Mouse (Mus musculus) embryonic facial prominence, embryonic 11.5 days (tissue): ENCODE data around the gene Gm28047. TPM values are rescaled to one million over a fixed set of nuclear protein-coding genes. Genes with fewer than 3 reads are reported as not detected.
"Not testable (repeated sequence)": the region's sequence is repeated elsewhere in the genome, so short reads cannot be mapped to it uniquely, and the experiment has no call there.

Source experiments
- ATAC-seq: fragments of 200-750 bp; cut with Nextera tagmentation; replicated peaks from 2 replicates; pipeline ENCODE4 v1.8.0; 2017; ENCODE audit warnings: low read depth; ENCODE audit not compliant: insufficient number of reproducible peaks, low FRiP score, low TSS enrichment
- DNase-seq: peaks from one replicate; pipeline ENCODE4 v3.0.0-alpha.2; 2015; ENCODE audit warnings: low spot score
- H3K27ac ChIP-seq: fragments of 300-500 bp; sonication (generic); replicated peaks from 2 replicates; pipeline ENCODE4 v1.5.1; 2014; ENCODE audit warnings: mild to moderate bottlenecking, low read depth, low read length, control low read depth
- H3K27me3 ChIP-seq: fragments of 300-500 bp; sonication (generic); 2 replicates; pipeline ENCODE4 v1.6.1; 2014; ENCODE audit warnings: mild to moderate bottlenecking, low read length, moderate library complexity, mixed read lengths; ENCODE audit not compliant: control insufficient read depth, insufficient read depth
- H3K36me3 ChIP-seq: fragments of 300-500 bp; sonication (generic); replicated peaks from 2 replicates; pipeline ENCODE4 v1.6.1; 2014; ENCODE audit warnings: low read depth, mild to moderate bottlenecking, low read length, moderate library complexity, mixed read lengths; ENCODE audit not compliant: control insufficient read depth, insufficient read depth
- H3K4me1 ChIP-seq: fragments of 300-500 bp; sonication (generic); 2 replicates; pipeline ENCODE4 v1.6.1; 2014; ENCODE audit warnings: low read length, mixed read lengths; ENCODE audit not compliant: control insufficient read depth, insufficient read depth
- H3K4me2 ChIP-seq: fragments of 300-500 bp; sonication (generic); 2 replicates; pipeline ENCODE4 v1.6.1; 2014; ENCODE audit warnings: low read depth, mild to moderate bottlenecking, control low read depth, low read length, moderate library complexity
- H3K4me3 ChIP-seq: fragments of 300-500 bp; sonication (generic); 2 replicates; pipeline ENCODE4 v1.5.1; 2014; ENCODE audit warnings: low read depth, low read length, control low read depth
- H3K9ac ChIP-seq: fragments of 300-500 bp; sonication (generic); replicated peaks from 2 replicates; pipeline ENCODE4 v1.6.1; 2014; ENCODE audit warnings: mild to moderate bottlenecking, control low read depth, low read length
- H3K9me3 ChIP-seq: fragments of 300-500 bp; sonication (generic); replicated peaks from 2 replicates; pipeline ENCODE4 v1.6.1; 2016; ENCODE audit warnings: mild to moderate bottlenecking, low read length, inconsistent platforms, mixed read lengths; ENCODE audit not compliant: control insufficient read depth
- WGBS: fragments of 180-500 bp; shearing (Covaris S2); extraction: QIAGEN DNeasy Blood & Tissue Kit; methylation state at CpG from one replicate; pipeline ENCODE4 v1.1.7; 2014; 5-methylcytosine and 5-hydroxymethylcytosine counted together
- polyA plus RNA-seq: library from polyadenylated mRNA; unstranded; fragments of >200 nt; fragmentation: Nextera tagmentation; extraction: Ambion mirVana; gene quantifications from 2 replicates; pipeline ENCODE4 v1.2.1, GENCODE M21; 2014

The Gm28047 gene
- polyA plus RNA-seq, 1 experiment from 2014 or later, result 0.20 TPM

DNA sequence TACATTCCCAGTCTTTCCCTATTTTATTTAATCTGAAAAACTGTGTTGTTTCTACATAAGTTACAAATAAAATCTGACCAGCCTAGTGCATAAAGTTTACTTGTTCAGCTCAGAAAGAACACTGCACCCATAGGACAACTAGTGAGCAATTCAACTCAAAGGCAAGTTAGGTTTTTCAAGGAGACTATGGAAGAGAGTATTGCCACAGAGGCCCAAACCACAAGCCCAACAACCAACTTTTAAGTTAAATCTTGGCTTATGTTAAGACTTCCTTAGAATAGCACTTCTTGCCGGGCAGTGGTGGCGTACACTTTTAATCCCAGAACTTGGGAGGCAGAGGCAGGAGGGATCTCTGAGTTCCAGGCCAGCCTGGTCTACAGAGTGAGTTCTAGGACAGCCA, 8.7 kb downstream of the Gm28047 start:
- Histone ChIP-seq H3K4me1 (no peaks in the 10 kb centered on the region), H3K4me2 (no peak overlapping the region), H3K27ac (no peak overlapping the region), H3K9me3 (no peaks in the 10 kb centered on the region), H3K27me3 (no peaks in the 10 kb centered on the region), H3K36me3 (no peaks in the 10 kb centered on the region), H3K9ac (no peak overlapping the region), H3K4me3 (no peak overlapping the region)
- WGBS, result 89% methylated on average over 2 of the region's 2 CpGs
- no peak for DNase-seq
- no peak for ATAC-seq

DNA sequence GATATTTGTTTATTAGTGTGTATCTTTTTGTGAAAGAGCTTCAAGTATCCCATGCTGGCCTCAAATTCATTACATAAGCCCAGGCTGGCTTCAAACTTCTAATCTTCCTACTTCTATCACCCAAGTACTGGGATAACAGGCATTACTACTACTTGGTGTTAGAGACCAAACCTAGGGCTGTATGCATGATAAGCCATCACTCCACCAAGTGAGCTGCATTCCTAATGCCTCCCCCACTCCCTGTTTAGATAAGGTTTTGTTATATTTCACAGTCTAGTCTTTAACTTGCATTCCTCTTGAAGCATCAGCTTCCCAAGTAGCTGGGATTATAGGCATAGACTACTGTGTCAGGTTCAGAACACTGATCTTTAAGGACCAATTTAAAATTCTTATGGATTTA, 10.6 kb downstream of the Gm28047 start:
- ATAC-seq, result no peak
- Histone ChIP-seq H3K4me3 (no peak overlapping the region), H3K9me3 (no peaks in the 10 kb centered on the region), H3K9ac (no peak overlapping the region), H3K27ac (no peak overlapping the region), H3K27me3 (no peaks in the 10 kb centered on the region), H3K4me1 (no peaks in the 10 kb centered on the region), H3K4me2 (no peak overlapping the region), H3K36me3 (no peaks in the 10 kb centered on the region)
- DNase-seq, result no peak

DNA sequence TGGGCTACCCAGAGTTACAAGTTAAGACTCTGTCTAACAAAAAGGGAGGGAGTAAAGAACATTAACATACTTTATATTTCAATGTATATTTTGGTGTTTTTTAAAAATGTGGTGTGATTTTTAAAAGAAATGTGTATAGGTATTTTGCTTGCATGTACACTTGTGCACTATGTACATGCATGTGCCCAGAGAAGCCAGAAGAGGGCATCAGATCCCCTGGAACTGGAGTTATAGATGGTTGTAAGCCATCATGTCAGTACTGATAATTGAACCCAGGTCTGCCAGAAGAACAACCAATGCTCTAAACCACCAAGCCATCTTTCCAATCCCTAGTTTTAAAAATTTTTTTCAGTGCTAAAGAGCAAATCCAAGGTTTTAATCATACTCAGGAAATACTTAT, 11.9 kb downstream of the Gm28047 start:
- H3K4me3 ChIP-seq, result no peak overlapping the region
- H3K9me3 ChIP-seq, result no peaks in the 10 kb centered on the region
- no peak overlapping the region for H3K27ac ChIP-seq
- H3K36me3 ChIP-seq, result no peaks in the 10 kb centered on the region
- no peaks in the 10 kb centered on the region for H3K4me1 ChIP-seq
- DNase-seq (no peak), ATAC-seq (no peak)
- no peaks in the 10 kb centered on the region for H3K27me3 ChIP-seq
- no peak overlapping the region for H3K9ac ChIP-seq
- H3K4me2 ChIP-seq, result no peak overlapping the region

DNA sequence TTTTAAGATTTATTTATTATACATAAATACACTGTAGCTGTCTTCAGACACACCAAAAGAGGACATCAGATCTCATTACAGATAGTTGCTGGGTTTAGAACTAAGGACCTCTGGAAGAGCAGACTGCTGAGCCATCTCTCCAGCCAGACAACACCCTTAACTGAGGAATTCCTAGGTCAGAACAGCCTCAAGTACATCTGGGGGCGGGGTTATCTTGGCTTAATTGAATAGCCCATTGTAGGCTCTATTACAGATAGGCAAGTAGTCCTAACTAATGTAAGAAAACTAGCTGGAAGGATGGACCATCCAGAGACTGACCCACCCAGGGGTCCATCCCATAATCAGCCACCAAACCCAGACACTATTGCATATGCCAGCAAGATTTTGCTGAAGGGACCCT, 16.3 kb downstream of the Gm28047 start:
- DNase-seq, H3K9me3 ChIP-seq, H3K9ac ChIP-seq, H3K4me3 ChIP-seq, ATAC-seq, H3K4me2 ChIP-seq, H3K4me1 ChIP-seq, H3K36me3 ChIP-seq, H3K27ac ChIP-seq, H3K27me3 ChIP-seq: not testable (repeated sequence)
- 74% methylated on average over 1 of the region's 1 CpGs for WGBS

DNA sequence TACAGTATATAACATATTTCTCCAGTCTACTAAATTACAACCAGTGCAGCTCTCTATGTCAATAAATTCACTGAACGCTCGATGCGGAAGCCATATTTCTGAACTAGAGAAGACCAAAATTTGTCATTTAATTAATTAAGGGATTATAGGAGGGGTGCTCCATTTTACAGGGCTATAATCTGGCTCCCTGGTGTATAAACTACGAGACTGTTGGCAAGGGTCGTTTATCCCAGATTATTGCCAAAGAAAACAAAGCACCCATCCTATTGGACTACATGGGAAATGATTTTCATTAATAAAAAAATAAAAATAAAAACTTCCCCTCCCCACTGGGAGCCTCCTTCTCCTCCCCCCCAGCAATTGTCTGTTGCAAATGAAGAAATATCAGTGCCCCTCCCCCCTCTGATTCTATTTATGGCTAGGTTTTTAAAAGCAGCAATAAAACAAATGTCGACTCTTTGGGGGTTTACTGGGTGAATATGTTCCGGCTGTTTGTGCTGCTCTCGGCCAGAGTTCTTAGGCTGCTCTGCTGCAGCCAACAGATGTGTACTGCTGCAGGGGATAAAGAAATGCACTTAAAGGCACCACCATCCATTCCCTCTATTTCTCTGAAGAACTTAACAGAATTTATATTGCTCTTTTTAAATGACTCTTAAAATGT, 30.7 kb downstream of the Gm28047 start:
- no peaks in the 10 kb centered on the region for H3K36me3 ChIP-seq
- no peaks in the 10 kb centered on the region for H3K27me3 ChIP-seq
- no peaks in the 10 kb centered on the region for H3K9me3 ChIP-seq
- WGBS, result 75% methylated on average over 8 of the region's 8 CpGs
- H3K9ac ChIP-seq, result no peak overlapping the region
- DNase-seq, result no peak
- H3K4me3 ChIP-seq, result no peak overlapping the region
- no peak overlapping the region for H3K4me2 ChIP-seq
- H3K27ac ChIP-seq, result no peak overlapping the region
- H3K4me1 ChIP-seq, result no peaks in the 10 kb centered on the region
- no peak for ATAC-seq

DNA sequence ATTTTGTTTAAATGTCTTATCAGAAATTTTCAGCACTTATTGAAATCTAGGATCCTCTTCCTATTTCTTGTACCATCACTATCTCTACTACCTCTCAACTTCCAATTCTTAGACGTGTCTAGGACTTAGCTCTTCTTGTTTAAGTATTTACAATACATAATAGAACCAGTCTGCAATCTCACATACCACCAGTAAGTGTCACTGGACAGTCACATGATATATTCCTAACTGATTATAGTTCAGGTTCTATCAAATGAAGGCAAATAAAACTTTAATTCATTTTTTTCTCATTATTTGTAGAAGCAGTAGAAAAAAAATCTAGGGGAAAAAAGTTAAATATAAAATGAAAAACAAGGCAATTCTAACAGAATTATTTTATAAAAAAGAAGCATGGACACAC, 32.2 kb downstream of the Gm28047 start:
- no peaks in the 10 kb centered on the region for H3K4me1 ChIP-seq
- no peak overlapping the region for H3K27ac ChIP-seq
- H3K36me3 ChIP-seq, result no peaks in the 10 kb centered on the region
- peak; percentile 16 for DNase-seq
- ATAC-seq, result no peak
- no peak overlapping the region for H3K4me2 ChIP-seq
- 45% methylated on average over 1 of the region's 1 CpGs for WGBS
- H3K9ac ChIP-seq, result no peak overlapping the region
- H3K9me3 ChIP-seq, result no peaks in the 10 kb centered on the region
- no peaks in the 10 kb centered on the region for H3K27me3 ChIP-seq
- no peak overlapping the region for H3K4me3 ChIP-seq

DNA sequence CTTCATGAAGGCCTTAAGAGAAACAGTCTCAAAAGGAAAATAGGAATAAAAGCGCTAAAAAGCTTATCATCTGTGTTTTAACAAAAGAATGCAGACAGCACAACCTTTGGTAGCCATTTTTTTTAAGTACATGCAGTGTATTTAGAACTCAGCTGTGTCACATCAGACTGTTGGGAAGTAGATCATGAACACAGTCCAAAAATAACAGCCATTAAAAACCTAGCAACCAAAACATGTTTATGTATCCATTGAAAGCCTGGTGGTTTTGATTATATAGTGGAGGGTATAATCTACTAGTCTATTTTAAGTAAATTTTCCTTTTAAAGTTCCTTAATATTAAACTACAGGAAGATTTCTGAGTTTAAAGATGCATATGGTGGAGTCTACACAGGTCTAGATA, 34.3 kb downstream of the Gm28047 start:
- no peaks in the 10 kb centered on the region for H3K4me1 ChIP-seq
- WGBS, result 91% methylated on average over 1 of the region's 1 CpGs
- no peak for DNase-seq
- no peak overlapping the region for H3K4me2 ChIP-seq
- H3K27ac ChIP-seq, result no peak overlapping the region
- H3K9ac ChIP-seq, result no peak overlapping the region
- no peak for ATAC-seq
- H3K4me3 ChIP-seq, result no peak overlapping the region
- H3K9me3 ChIP-seq, result no peaks in the 10 kb centered on the region
- H3K36me3 ChIP-seq, result no peaks in the 10 kb centered on the region
- H3K27me3 ChIP-seq, result no peaks in the 10 kb centered on the region

DNA sequence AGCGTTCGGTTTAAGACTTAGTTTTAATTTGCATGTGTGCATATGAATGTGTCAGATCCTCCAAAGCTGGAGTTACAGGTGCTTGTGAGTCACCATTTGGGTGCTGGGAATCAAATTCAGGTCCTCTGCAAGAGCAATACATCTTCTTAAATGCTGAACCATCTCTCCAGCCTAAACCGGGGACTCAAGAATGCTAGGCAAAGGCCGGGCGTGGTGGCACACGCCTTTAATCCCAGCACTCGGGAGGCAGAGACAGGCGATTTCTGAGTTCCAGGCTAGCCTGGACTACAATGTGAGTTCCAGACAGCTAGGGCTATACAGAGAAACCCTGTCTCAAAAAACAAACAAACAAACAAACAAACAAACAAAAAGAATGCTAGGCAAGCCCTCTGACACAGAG, 35.0 kb downstream of the Gm28047 start:
- no peaks in the 10 kb centered on the region for H3K27me3 ChIP-seq
- no peaks in the 10 kb centered on the region for H3K9me3 ChIP-seq
- no peaks in the 10 kb centered on the region for H3K36me3 ChIP-seq
- ATAC-seq (no peak), DNase-seq (no peak)
- 91% methylated on average over 8 of the region's 8 CpGs for WGBS
- no peak overlapping the region for H3K4me3 ChIP-seq
- H3K9ac ChIP-seq, result no peak overlapping the region
- no peak overlapping the region for H3K4me2 ChIP-seq
- no peak overlapping the region for H3K27ac ChIP-seq
- H3K4me1 ChIP-seq, result no peaks in the 10 kb centered on the region
